Mouse (Mus musculus) heart, adult 18-20 months (tissue): ENCODE data around the gene Cdrt4. TPM values are rescaled to one million over a fixed set of nuclear protein-coding genes. Genes with fewer than 3 reads are reported as not detected.

Source experiments
- DNase-seq, 2 experiments: peaks; one replicate each; pipeline ENCODE4 v3.0.0; 2021 to 2022; ENCODE audit warnings: mixed read lengths in 1 of 2
- total RNA-seq, 2 experiments: library from RNA; stranded (reverse); gene quantifications; 2 replicates each; pipeline ENCODE4 v1.2.3; 2021

The Cdrt4 gene
- total RNA-seq, 2 experiments from 2014 or later = not detected

- DNase-seq = no peak
These were observed 84.6 kb downstream of the Cdrt4 start for GRCm38 (mm10) chr11:63035420-63036211.

DNA sequence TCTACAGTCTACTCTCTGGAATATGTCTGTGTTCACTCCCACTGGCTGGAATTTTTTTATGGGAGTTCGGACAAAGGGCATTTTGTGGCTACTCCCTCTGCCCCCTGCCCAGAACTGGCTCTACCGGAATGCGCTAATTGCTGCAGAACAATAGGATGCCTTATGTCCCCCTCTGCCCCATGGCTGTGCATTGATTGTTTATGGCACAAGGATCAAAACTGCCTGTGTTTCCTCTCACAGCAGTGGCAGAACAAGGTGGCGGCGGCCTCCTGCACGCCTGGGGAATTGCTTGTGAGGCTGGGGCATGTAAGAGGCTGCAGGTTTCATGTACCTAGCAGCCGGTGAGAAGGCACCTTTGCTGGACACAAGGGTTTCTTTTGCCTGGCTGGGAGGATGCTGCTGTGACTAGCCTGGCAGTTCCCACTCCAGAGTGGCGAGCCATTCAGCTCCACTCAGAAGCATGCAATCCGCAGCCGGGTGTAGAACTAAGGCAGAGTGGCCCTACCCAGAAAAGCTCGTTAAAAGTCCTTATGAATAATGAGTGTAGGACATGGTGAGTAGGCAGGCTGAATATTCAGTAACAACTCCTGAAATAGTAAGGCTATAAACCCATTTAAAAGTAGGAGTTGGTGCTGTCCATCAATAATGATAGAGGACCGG, 89.1 kb downstream of the Cdrt4 start:
- no peak for DNase-seq

Other genes with a start within 250 kb of the Cdrt4 start
- gene Zfp287, start 219.3 kb upstream of the Cdrt4 start, total RNA-seq = 1 to 10 TPM; 1.8 to 1.9 TPM
- not detected for gene Gm10428, start 198.1 kb upstream of the Cdrt4 start, total RNA-seq
- under 1 TPM; 0.40 to 0.85 TPM for gene Zfp286, start 161.7 kb upstream of the Cdrt4 start, total RNA-seq
- 1 to 10 TPM; 4.4 to 8.4 TPM for gene Trim16, start 131.0 kb upstream of the Cdrt4 start, total RNA-seq
- under 1 TPM; 0.31 to 0.45 TPM for gene Fbxw10, start 104.1 kb upstream of the Cdrt4 start, total RNA-seq
- gene Tvp23b, start 71.7 kb upstream of the Cdrt4 start, total RNA-seq = 10 to 100 TPM; 23.6 to 25.2 TPM
- not detected for gene Tekt3, start 110.5 kb downstream of the Cdrt4 start, total RNA-seq
- 10 to 100 TPM; 37.4 to 40.8 TPM for gene Pmp22, start 177.8 kb downstream of the Cdrt4 start, total RNA-seq